Mouse (Mus musculus): ENCODE data around the gene Lamc2. TPM values are rescaled to one million over a fixed set of nuclear protein-coding genes. Genes with fewer than 3 reads are reported as not detected.

Lamc2 gene
- polyA plus RNA-seq, 1 experiment from 2014 or later: 71.8 TPM

GRCm38 (mm10) chr1:153191237-153191942, 5.1 kb upstream of the Lamc2 start:
- Histone ChIP-seq H3K4me2 (ENCODE audit: low read depth, low read length) (peak overlapping the region; percentile 39), H3K4me3 (ENCODE audit: low read length) (no peak overlapping the region), H3K36me3 (ENCODE audit: control insufficient read depth, insufficient read depth, low read length) (no peaks in the 10 kb centered on the region), H3K27ac (ENCODE audit: low read length) (peak overlapping the region; percentile 43), H3K9ac (ENCODE audit: low read length) (no peak overlapping the region), H3K9me3 (ENCODE audit: control insufficient read depth, low read length) (no peaks in the 10 kb centered on the region), H3K27me3 (ENCODE audit: control insufficient read depth, insufficient read depth, low read depth, low read length) (0 out of 2 replicates have a peak, but pooled peaks cover 2% of the 10 kb centered on the region), H3K4me1 (replicated peaks; ENCODE audit: control insufficient read depth, insufficient read depth, low read length) (peaks cover 13% of the 10 kb centered on the region)
- ATAC-seq (ENCODE audit: low read depth): 0 out of 2 replicates have a peak, but pooled peaks have one; percentile 37
- 50% methylated on average over 15 of the region's 15 CpGs for WGBS

GRCm38 (mm10) chr1:153188081-153188480, 1.8 kb upstream of the Lamc2 start:
- 38% methylated on average over 3 of the region's 3 CpGs for WGBS
- Histone ChIP-seq H3K4me3 (ENCODE audit: low read length) (no peak overlapping the region), H3K4me1 (replicated peaks; ENCODE audit: control insufficient read depth, insufficient read depth, low read length) (peaks cover 22% of the 10 kb centered on the region), H3K36me3 (ENCODE audit: control insufficient read depth, insufficient read depth, low read length) (peaks cover 2% of the 10 kb centered on the region; the same call in 1 of the 2 replicates), H3K4me2 (ENCODE audit: low read depth, low read length) (no peak overlapping the region), H3K9ac (ENCODE audit: low read length) (no peak overlapping the region), H3K27me3 (ENCODE audit: control insufficient read depth, insufficient read depth, low read depth, low read length) (peaks cover 5% of the 10 kb centered on the region; the same call in 1 of the 2 replicates), H3K27ac (ENCODE audit: low read length) (no peak overlapping the region), H3K9me3 (ENCODE audit: control insufficient read depth, low read length) (no peaks in the 10 kb centered on the region)
- no peak for ATAC-seq (ENCODE audit: low read depth)

GRCm38 (mm10) chr1:153180586-153181289, 5.5 kb downstream of the Lamc2 start:
- no peak overlapping the region for H3K27ac ChIP-seq (ENCODE audit: low read length)
- 52% methylated on average over 9 of the region's 9 CpGs for WGBS
- no peak overlapping the region for H3K9ac ChIP-seq (ENCODE audit: low read length)
- H3K27me3 ChIP-seq (ENCODE audit: control insufficient read depth, insufficient read depth, low read depth, low read length): no peaks in the 10 kb centered on the region
- H3K4me3 ChIP-seq (ENCODE audit: low read length): no peak overlapping the region
- no peak overlapping the region for H3K4me2 ChIP-seq (ENCODE audit: low read depth, low read length)
- H3K36me3 ChIP-seq (ENCODE audit: control insufficient read depth, insufficient read depth, low read length): peaks cover 2% of the 10 kb centered on the region; the same call in 1 of the 2 replicates
- H3K4me1 ChIP-seq (replicated peaks; ENCODE audit: control insufficient read depth, insufficient read depth, low read length): peaks cover 5% of the 10 kb centered on the region
- ATAC-seq (ENCODE audit: low read depth): peak; percentile 75
- H3K9me3 ChIP-seq (ENCODE audit: control insufficient read depth, low read length): no peaks in the 10 kb centered on the region

- peaks cover 2% of the 10 kb centered on the region; the same call in 1 of the 2 replicates for H3K36me3 ChIP-seq (ENCODE audit: control insufficient read depth, insufficient read depth, low read length)
- no peak overlapping the region for H3K4me3 ChIP-seq (ENCODE audit: low read length)
- H3K4me1 ChIP-seq (replicated peaks; ENCODE audit: control insufficient read depth, insufficient read depth, low read length): peaks cover 2% of the 10 kb centered on the region; the same call in 1 of the 2 replicates
- H3K4me2 ChIP-seq (ENCODE audit: low read depth, low read length): no peak overlapping the region
- no peaks in the 10 kb centered on the region for H3K9me3 ChIP-seq (ENCODE audit: control insufficient read depth, low read length)
- no peak overlapping the region for H3K9ac ChIP-seq (ENCODE audit: low read length)
- no peak for ATAC-seq (ENCODE audit: low read depth)
- 62% methylated on average over 4 of the region's 4 CpGs for WGBS
- no peaks in the 10 kb centered on the region for H3K27me3 ChIP-seq (ENCODE audit: control insufficient read depth, insufficient read depth, low read depth, low read length)
- H3K27ac ChIP-seq (ENCODE audit: low read length): no peak overlapping the region
Observed at GRCm38 (mm10) chr1:153180160-153180559, 6.1 kb downstream of the Lamc2 start.

- peak; percentile 53; the same call in 1 of the 2 replicates for ATAC-seq (ENCODE audit: low read depth)
- H3K27ac ChIP-seq (ENCODE audit: low read length): 0 out of 2 replicates have a peak overlapping the region, but pooled peaks have one; percentile 32
- H3K9me3 ChIP-seq (ENCODE audit: control insufficient read depth, low read length): no peaks in the 10 kb centered on the region
- H3K9ac ChIP-seq (ENCODE audit: low read length): peak overlapping the region; percentile 24; the same call in 1 of the 2 replicates
- WGBS: 52% methylated on average over 12 of the region's 12 CpGs
- no peaks in the 10 kb centered on the region for H3K27me3 ChIP-seq (ENCODE audit: control insufficient read depth, insufficient read depth, low read depth, low read length)
- H3K4me1 ChIP-seq (replicated peaks; ENCODE audit: control insufficient read depth, insufficient read depth, low read length): peaks cover 24% of the 10 kb centered on the region
- no peak overlapping the region for H3K4me3 ChIP-seq (ENCODE audit: low read length)
- no peak overlapping the region for H3K4me2 ChIP-seq (ENCODE audit: low read depth, low read length)
- no peaks in the 10 kb centered on the region for H3K36me3 ChIP-seq (ENCODE audit: control insufficient read depth, insufficient read depth, low read length)
Observed at GRCm38 (mm10) chr1:153174801-153175200, 11.4 kb downstream of the Lamc2 start.

- Histone ChIP-seq H3K36me3 (ENCODE audit: control insufficient read depth, insufficient read depth, low read length) (no peaks in the 10 kb centered on the region), H3K27ac (ENCODE audit: low read length) (peak overlapping the region; percentile 92), H3K4me1 (replicated peaks; ENCODE audit: control insufficient read depth, insufficient read depth, low read length) (peaks cover 24% of the 10 kb centered on the region), H3K27me3 (ENCODE audit: control insufficient read depth, insufficient read depth, low read depth, low read length) (no peaks in the 10 kb centered on the region), H3K4me3 (ENCODE audit: low read length) (no peak overlapping the region), H3K9ac (ENCODE audit: low read length) (no peak overlapping the region), H3K9me3 (ENCODE audit: control insufficient read depth, low read length) (no peaks in the 10 kb centered on the region), H3K4me2 (ENCODE audit: low read depth, low read length) (no peak overlapping the region)
- ATAC-seq (ENCODE audit: low read depth): peak; percentile 46; the same call in 1 of the 2 replicates
- 30% methylated on average over 3 of the region's 3 CpGs for WGBS
Observed at GRCm38 (mm10) chr1:153173276-153173675, 13.0 kb downstream of the Lamc2 start.

- Histone ChIP-seq H3K4me3 (ENCODE audit: low read length) (0 out of 2 replicates have a peak overlapping the region, but pooled peaks have one; percentile 4), H3K27me3 (ENCODE audit: control insufficient read depth, insufficient read depth, low read depth, low read length) (no peaks in the 10 kb centered on the region), H3K9me3 (ENCODE audit: control insufficient read depth, low read length) (no peaks in the 10 kb centered on the region), H3K36me3 (ENCODE audit: control insufficient read depth, insufficient read depth, low read length) (no peaks in the 10 kb centered on the region), H3K9ac (ENCODE audit: low read length) (peak overlapping the region; percentile 44), H3K4me2 (ENCODE audit: low read depth, low read length) (peak overlapping the region; percentile 39), H3K27ac (ENCODE audit: low read length) (peak overlapping the region; percentile 92), H3K4me1 (replicated peaks; ENCODE audit: control insufficient read depth, insufficient read depth, low read length) (peaks cover 24% of the 10 kb centered on the region)
- peak; percentile 92 for ATAC-seq (ENCODE audit: low read depth)
- 1% methylated on average over 9 of the region's 9 CpGs for WGBS
Observed at GRCm38 (mm10) chr1:153172291-153172731, 13.9 kb downstream of the Lamc2 start.

GRCm38 (mm10) chr1:153171011-153171410, 15.2 kb downstream of the Lamc2 start:
- Histone ChIP-seq H3K9me3 (ENCODE audit: control insufficient read depth, low read length) (no peaks in the 10 kb centered on the region), H3K36me3 (ENCODE audit: control insufficient read depth, insufficient read depth, low read length) (no peaks in the 10 kb centered on the region), H3K4me2 (ENCODE audit: low read depth, low read length) (no peak overlapping the region), H3K27ac (ENCODE audit: low read length) (no peak overlapping the region), H3K4me3 (ENCODE audit: low read length) (no peak overlapping the region), H3K4me1 (replicated peaks; ENCODE audit: control insufficient read depth, insufficient read depth, low read length) (peaks cover 24% of the 10 kb centered on the region), H3K9ac (ENCODE audit: low read length) (no peak overlapping the region), H3K27me3 (ENCODE audit: control insufficient read depth, insufficient read depth, low read depth, low read length) (no peaks in the 10 kb centered on the region)
- ATAC-seq (ENCODE audit: low read depth): no peak
- WGBS: 52% methylated on average over 10 of the region's 10 CpGs

GRCm38 (mm10) chr1:153168293-153168692, 18.0 kb downstream of the Lamc2 start:
- WGBS: 60% methylated on average over 5 of the region's 5 CpGs
- no peak overlapping the region for H3K4me3 ChIP-seq (ENCODE audit: low read length)
- no peak overlapping the region for H3K27ac ChIP-seq (ENCODE audit: low read length)
- peaks cover 15% of the 10 kb centered on the region for H3K4me1 ChIP-seq (replicated peaks; ENCODE audit: control insufficient read depth, insufficient read depth, low read length)
- no peaks in the 10 kb centered on the region for H3K9me3 ChIP-seq (ENCODE audit: control insufficient read depth, low read length)
- no peak overlapping the region for H3K9ac ChIP-seq (ENCODE audit: low read length)
- H3K36me3 ChIP-seq (ENCODE audit: control insufficient read depth, insufficient read depth, low read length): no peaks in the 10 kb centered on the region
- H3K4me2 ChIP-seq (ENCODE audit: low read depth, low read length): no peak overlapping the region
- no peaks in the 10 kb centered on the region for H3K27me3 ChIP-seq (ENCODE audit: control insufficient read depth, insufficient read depth, low read depth, low read length)
- ATAC-seq (ENCODE audit: low read depth): no peak

All from lung, embryonic 16.5 days (tissue).